In the genomic region with DNA sequence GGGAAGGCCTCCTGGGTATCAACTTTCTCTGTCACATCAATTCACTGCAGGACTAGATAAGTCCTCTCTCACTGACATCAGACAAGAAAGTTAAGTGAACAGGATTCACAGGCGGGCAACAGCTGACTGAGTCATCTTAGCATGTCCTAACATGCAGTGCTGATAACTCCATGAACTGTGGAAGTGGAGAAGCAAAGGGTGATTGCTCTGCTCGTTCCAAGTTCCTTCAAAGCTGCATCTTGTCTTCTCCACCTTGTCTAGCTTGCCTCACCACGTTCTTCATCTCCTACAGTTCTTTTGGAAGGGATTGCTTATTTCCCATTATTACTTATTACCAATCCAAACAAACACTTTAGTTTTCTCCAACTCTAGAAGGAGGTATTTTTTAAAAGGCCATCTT, we compare ENCODE assay signal across 23 mouse cellular contexts.
"Had no signal": no experiment of that assay in that cellular context is flagged by ENCODE, and none has a peak within 500 bp of the region (broad histone marks: within the 10 kb centered on the region; RNA-seq: fewer than 3 reads in every experiment).

No protein-coding gene starts in this region.

- H3K27me3 ChIP-seq: limb, embryonic 12.5 days; limb, embryonic 15.5 days; liver, embryonic 15.5 days; midbrain, embryonic 12.5 days; midbrain, embryonic 15.5 days; neural tube, embryonic 12.5 days; neural tube, embryonic 15.5 days; stomach, embryonic 15.5 days had no signal

- H3K9ac ChIP-seq: limb, embryonic 12.5 days; limb, embryonic 15.5 days; liver, embryonic 15.5 days; midbrain, embryonic 12.5 days; midbrain, embryonic 15.5 days; neural tube, embryonic 12.5 days; neural tube, embryonic 15.5 days; stomach, embryonic 15.5 days had no signal

- ATAC-seq: intestine, postnatal 0 days; midbrain, embryonic 15.5 days had no signal

- H3K9me3 ChIP-seq: limb, embryonic 12.5 days; limb, embryonic 15.5 days; liver, embryonic 15.5 days; midbrain, embryonic 12.5 days; midbrain, embryonic 15.5 days; neural tube, embryonic 12.5 days; neural tube, embryonic 15.5 days; stomach, embryonic 15.5 days had no signal

- H3K4me2 ChIP-seq: limb, embryonic 12.5 days; limb, embryonic 15.5 days; liver, embryonic 11.5 days; liver, embryonic 15.5 days; midbrain, embryonic 12.5 days; midbrain, embryonic 15.5 days; neural tube, embryonic 12.5 days; neural tube, embryonic 15.5 days; stomach, embryonic 15.5 days had no signal

- H3K36me3 ChIP-seq: limb, embryonic 12.5 days; limb, embryonic 15.5 days; liver, embryonic 15.5 days; midbrain, embryonic 12.5 days; midbrain, embryonic 15.5 days; neural tube, embryonic 12.5 days; neural tube, embryonic 15.5 days; stomach, embryonic 15.5 days had no signal

- H3K27ac ChIP-seq: kidney, postnatal 0 days; left cerebral cortex, adult 2 months; limb, embryonic 12.5 days; limb, embryonic 15.5 days; liver, embryonic 15.5 days; macrophage; midbrain, embryonic 12.5 days; midbrain, embryonic 15.5 days; neural tube, embryonic 12.5 days; neural tube, embryonic 15.5 days; stomach, embryonic 15.5 days had no signal

- H3K4me3 ChIP-seq: layer of hippocampus, adult 2 months; left cerebral cortex, adult 2 months; limb, embryonic 12.5 days; limb, embryonic 15.5 days; liver, embryonic 15.5 days; midbrain, embryonic 12.5 days; midbrain, embryonic 15.5 days; neural tube, embryonic 12.5 days; neural tube, embryonic 15.5 days; stomach, embryonic 15.5 days had no signal

- DNase-seq: kidney, adult 2 months; kidney, postnatal 25 days; layer of hippocampus, adult 9-11 months; layer of hippocampus, postnatal 36 days; left cerebral cortex, postnatal 4 days; retina, postnatal 1 day; right cerebral cortex, postnatal 25 days; spleen, adult 18-20 months; thymus, postnatal 25 days had no signal

- H3K4me1 ChIP-seq: limb, embryonic 12.5 days; limb, embryonic 15.5 days; liver, embryonic 15.5 days; midbrain, embryonic 12.5 days; midbrain, embryonic 15.5 days; neural tube, embryonic 12.5 days; neural tube, embryonic 15.5 days; stomach, embryonic 15.5 days had no signal
